In the genomic region with DNA sequence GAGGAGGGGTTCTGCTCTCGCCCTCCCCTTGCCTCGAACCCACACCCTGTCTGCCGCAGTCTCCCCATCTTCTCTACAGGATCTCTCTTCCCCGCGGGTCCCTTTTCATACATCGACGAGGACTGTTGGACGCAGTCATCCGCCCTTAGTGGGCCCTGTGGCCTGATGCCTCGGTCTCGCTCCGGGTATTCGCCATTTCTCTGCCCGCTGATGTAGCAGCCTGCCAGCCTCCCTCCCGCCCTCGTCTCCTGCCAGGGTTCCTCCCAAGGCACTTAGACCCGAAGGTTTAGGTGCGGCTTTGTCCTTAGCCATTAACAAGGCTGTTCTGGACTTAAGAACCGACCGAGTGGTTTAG, we compare ENCODE assay signal across 8 mouse cellular contexts. TPM values are rescaled to one million over a fixed set of nuclear protein-coding genes. Genes with fewer than 3 reads are reported as not detected.
DNase-seq lines count a peak whose midpoint lies in the region; ATAC-seq and TF ChIP-seq lines count a peak whose summit lies in the region.

No protein-coding gene starts in this region.

- 3% methylated on average over 20 of the region's 20 CpGs for WGBS in kidney, postnatal 0 days
- WGBS in hindbrain, embryonic 11.5 days = under 1% methylated on average over 20 of the region's 20 CpGs
- 2% methylated on average over 20 of the region's 20 CpGs for WGBS in midbrain, embryonic 14.5 days

- H3K9ac ChIP-seq in kidney, postnatal 0 days (ENCODE audit: low read depth, low read length) = peak overlapping the region; percentile 55
- peak overlapping the region; percentile 72 for H3K9ac ChIP-seq in hindbrain, embryonic 11.5 days (ENCODE audit: low read depth, low read length)
- peak overlapping the region; percentile 71 for H3K9ac ChIP-seq in midbrain, embryonic 14.5 days (replicated peaks; ENCODE audit: low read length)

- H3K4me3 ChIP-seq in kidney, postnatal 0 days (replicated peaks; ENCODE audit: low read depth, low read length) = peak overlapping the region; percentile 46
- H3K4me3 ChIP-seq in hindbrain, embryonic 11.5 days (ENCODE audit: low read depth, low read length) = peak overlapping the region; percentile 40
- H3K4me3 ChIP-seq in midbrain, embryonic 14.5 days (replicated peaks; ENCODE audit: low read depth, low read length) = peak overlapping the region; percentile 34

- ATAC-seq in kidney, postnatal 0 days (replicated peaks; ENCODE audit: low FRiP score, low read depth) = no peak
- ATAC-seq in hindbrain, embryonic 11.5 days (ENCODE audit: low FRiP score) = no peak
- 0 out of 2 replicates have a peak, but pooled peaks have one; percentile 0 for ATAC-seq in midbrain, embryonic 14.5 days (ENCODE audit: low FRiP score, low TSS enrichment)
- ATAC-seq in erythroid progenitor cell, adult 5-6 weeks (replicated peaks; ENCODE audit: low FRiP score, poor library complexity, severe bottlenecking) = no peak

- no peaks in the 10 kb centered on the region for H3K36me3 ChIP-seq in kidney, postnatal 0 days (ENCODE audit: insufficient read depth, low read length)
- no peaks in the 10 kb centered on the region for H3K36me3 ChIP-seq in hindbrain, embryonic 11.5 days (ENCODE audit: control insufficient read depth, insufficient read depth, low read length)
- H3K36me3 ChIP-seq in midbrain, embryonic 14.5 days (ENCODE audit: control insufficient read depth, insufficient read depth, low read length) = no peaks in the 10 kb centered on the region

- H3K27me3 ChIP-seq in kidney, postnatal 0 days (ENCODE audit: insufficient read depth, low read length) = peaks cover 44% of the 10 kb centered on the region
- peaks cover 57% of the 10 kb centered on the region for H3K27me3 ChIP-seq in hindbrain, embryonic 11.5 days (ENCODE audit: control insufficient read depth, insufficient read depth, low read length)
- H3K27me3 ChIP-seq in midbrain, embryonic 14.5 days (ENCODE audit: control insufficient read depth, insufficient read depth, low read length) = peaks cover 4% of the 10 kb centered on the region; the same call in 1 of the 2 replicates

- TF ChIP-seq CTCF in kidney, postnatal 0 days (IDR thresholded peaks at IDR 0.05; ENCODE audit: low read depth) = no peak

- no peaks in the 10 kb centered on the region for H3K9me3 ChIP-seq in kidney, postnatal 0 days (replicated peaks; ENCODE audit: low read length)
- no peaks in the 10 kb centered on the region for H3K9me3 ChIP-seq in hindbrain, embryonic 11.5 days (ENCODE audit: control insufficient read depth, low read length)
- no peaks in the 10 kb centered on the region for H3K9me3 ChIP-seq in midbrain, embryonic 14.5 days (ENCODE audit: control insufficient read depth, low read length)

- no peak overlapping the region for H3K27ac ChIP-seq in kidney, postnatal 0 days
- H3K27ac ChIP-seq in hindbrain, embryonic 11.5 days (ENCODE audit: low read depth, low read length) = peak overlapping the region; percentile 89
- peak overlapping the region; percentile 98 for H3K27ac ChIP-seq in midbrain, embryonic 14.5 days (replicated peaks; ENCODE audit: low read depth, low read length)

- no peak for DNase-seq in kidney, postnatal 0 days (ENCODE audit: low spot score)
- DNase-seq in kidney, adult 11 months = no peak
- DNase-seq in cerebellum, adult 9-10 months = peak; percentile 76
- no peak for DNase-seq in hindbrain, embryonic 11.5 days (ENCODE audit: low spot score)
- DNase-seq in midbrain, embryonic 14.5 days = peak; percentile 66
- DNase-seq in adrenal gland, postnatal 25 days = no peak
- no peak for DNase-seq in right cerebral cortex, postnatal 25 days

- peak overlapping the region; percentile 83 for H3K4me2 ChIP-seq in kidney, postnatal 0 days (ENCODE audit: low read length)
- peak overlapping the region; percentile 82 for H3K4me2 ChIP-seq in hindbrain, embryonic 11.5 days (replicated peaks; ENCODE audit: low read depth, low read length)
- peak overlapping the region; percentile 77 for H3K4me2 ChIP-seq in midbrain, embryonic 14.5 days (ENCODE audit: low read length)

- H3K4me1 ChIP-seq in kidney, postnatal 0 days (replicated peaks; ENCODE audit: insufficient read depth, low read length) = 0 out of 2 replicates have a peak, but pooled peaks cover 8% of the 10 kb centered on the region
- H3K4me1 ChIP-seq in hindbrain, embryonic 11.5 days (replicated peaks; ENCODE audit: control insufficient read depth, insufficient read depth, low read length) = peaks cover 19% of the 10 kb centered on the region
- peaks cover 53% of the 10 kb centered on the region for H3K4me1 ChIP-seq in midbrain, embryonic 14.5 days (ENCODE audit: control insufficient read depth, insufficient read depth, low read length)

RNA-seq across cellular contexts. Expression of a gene that starts 25.3 kb away (rescaled TPM):
- 55.2 and 57.5 TPM in 2 replicates for polyA plus RNA-seq in kidney, postnatal 0 days (2015; fragmentation: Nextera tagmentation; extraction: Ambion mirVana)
- polyA plus RNA-seq in hindbrain, embryonic 11.5 days (2014; fragmentation: Nextera tagmentation; extraction: Ambion mirVana) = 26.2 and 30.1 TPM in 2 replicates
- polyA plus RNA-seq in midbrain, embryonic 14.5 days (2014; fragmentation: Nextera tagmentation; extraction: Ambion mirVana) = 30.6 and 36.5 TPM in 2 replicates
- 105 and 147 TPM in 2 replicates for total RNA-seq in adrenal gland, postnatal 25 days (2021)
- 17.6 and 21.6 TPM in 2 replicates for total RNA-seq in erythroid progenitor cell, adult 5-6 weeks (2015; ENCODE audit: low replicate concordance)
- total RNA-seq in erythroid progenitor cell, adult 5-6 weeks (2017; ENCODE audit: low replicate concordance) = 34.1 and 40.8 TPM in 2 replicates

Comparison
In these comparisons a context has a peak if more than half of its experiments do, and no peak if none do; other contexts are left out.
1. DNase-seq: peak in cerebellum, adult 9-10 months (single experiment) and midbrain, embryonic 14.5 days (single experiment); none in kidney, postnatal 0 days (single experiment), kidney, adult 11 months (single experiment), hindbrain, embryonic 11.5 days (single experiment), adrenal gland, postnatal 25 days (single experiment) and right cerebral cortex, postnatal 25 days (single experiment).
2. Peak in every context shown above with its lines, with median percentiles within 50 percentile points of each other: H3K4me2 ChIP-seq, H3K4me3 ChIP-seq and H3K9ac ChIP-seq.